Mouse (Mus musculus): ENCODE measurements around the gene Itgal. TPM values are rescaled to one million over a fixed set of nuclear protein-coding genes. Genes with fewer than 3 reads are reported as not detected.

Itgal gene
- polyA plus RNA-seq, 1 experiment, result 21.5 TPM

DNA sequence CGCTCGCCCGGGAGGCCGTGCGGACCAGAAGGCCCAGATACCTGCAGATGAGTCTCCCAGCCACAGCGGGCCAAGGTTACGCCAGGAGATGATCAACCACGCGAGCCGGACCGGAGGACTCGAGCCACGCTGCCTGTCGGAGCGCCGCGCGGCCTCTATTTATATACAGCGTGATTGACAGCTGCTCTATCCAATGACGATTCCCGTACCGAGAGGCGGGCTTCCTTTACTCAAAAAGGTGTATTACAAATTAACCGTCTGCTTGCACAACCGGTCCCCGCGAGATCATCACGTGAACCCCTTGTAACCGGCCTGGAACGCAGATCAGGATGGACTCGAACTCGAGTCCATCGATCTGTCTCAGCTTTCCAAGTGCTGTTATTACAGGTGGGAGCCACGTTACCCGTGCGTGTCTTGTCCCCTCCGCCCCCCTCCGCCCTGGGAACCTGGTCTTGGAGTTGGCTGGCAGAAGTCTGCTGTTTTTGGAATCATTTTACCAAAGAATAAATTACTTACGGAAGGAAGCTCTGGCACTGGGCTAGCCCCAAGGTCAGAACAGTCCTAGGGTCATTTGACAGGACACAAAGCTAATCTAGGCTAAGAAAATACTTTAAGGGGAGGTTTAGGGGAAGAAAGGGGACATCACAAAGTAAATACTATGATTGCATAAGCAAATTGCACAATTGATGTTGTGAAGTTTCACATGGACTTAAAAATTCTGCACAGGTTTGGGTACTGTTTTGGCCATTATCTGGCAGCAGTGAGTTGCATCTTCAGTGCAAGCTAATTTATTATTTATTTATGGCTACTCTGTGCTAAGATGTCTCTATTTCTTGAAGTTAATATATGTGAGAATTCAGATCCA, 21.9 kb upstream of the Itgal start, which contains the start of gene Sephs2:
Sephs2 (minus strand) TSS at position 131 of the 865 bp plus-strand sequence.
- H3K4me3 ChIP-seq (replicated peaks), result peak within 1 kb of the TSS; percentile 91
- H3K27me3 ChIP-seq (replicated peaks), result no peaks in the 10 kb centered on the region
- H3K36me3 ChIP-seq (replicated peaks; ENCODE audit: low read length), result peaks cover 25% of the 10 kb centered on the region
- no peak for TF ChIP-seq FLI1 (IDR thresholded peaks at IDR 0.05; ENCODE audit: low read length)
- no peak for TF ChIP-seq GATA1 (IDR thresholded peaks at IDR 0.05; ENCODE audit: borderline replicate concordance, low read length)
- H3K9me3 ChIP-seq, result no peaks in the 10 kb centered on the region
- H3K4me1 ChIP-seq, result peaks cover 90% of the 10 kb centered on the region

- Histone ChIP-seq H3K27me3 (replicated peaks) (no peaks in the 10 kb centered on the region), H3K4me1 (peaks cover 90% of the 10 kb centered on the region), H3K9me3 (no peaks in the 10 kb centered on the region), H3K4me3 (replicated peaks) (no peak overlapping the region), H3K36me3 (replicated peaks; ENCODE audit: low read length) (peaks cover 12% of the 10 kb centered on the region)
- no peak for TF ChIP-seq FLI1 (IDR thresholded peaks at IDR 0.05; ENCODE audit: low read length)
- TF ChIP-seq GATA1 (IDR thresholded peaks at IDR 0.05; ENCODE audit: borderline replicate concordance, low read length), result no peak
These were observed 19.5 kb upstream of the Itgal start for GRCm38 (mm10) chr7:127276519-127276961.

DNA sequence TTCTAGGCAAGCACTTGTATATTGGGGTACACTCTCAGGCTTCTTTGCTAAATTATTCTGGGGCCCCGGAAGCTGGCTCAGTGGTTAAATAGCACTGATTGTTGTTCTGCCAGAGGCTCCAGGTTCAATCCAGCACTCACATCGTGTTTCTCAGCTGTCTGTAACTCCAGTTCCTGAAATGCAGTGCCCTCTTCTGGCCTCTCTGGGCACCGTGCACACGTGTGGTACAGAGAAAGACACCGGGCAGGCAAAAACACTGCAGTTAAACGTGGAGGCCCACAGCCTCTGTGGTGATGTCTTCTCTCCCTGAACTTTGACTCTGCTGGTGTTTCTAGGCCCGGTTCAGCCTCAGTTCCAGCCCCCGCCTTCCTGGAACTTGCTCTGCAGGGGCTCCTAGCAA, 17.7 kb upstream of the Itgal start:
- no peak for TF ChIP-seq GATA1 (IDR thresholded peaks at IDR 0.05; ENCODE audit: borderline replicate concordance, low read length)
- no peak for TF ChIP-seq FLI1 (IDR thresholded peaks at IDR 0.05; ENCODE audit: low read length)
- H3K4me1 ChIP-seq, result peaks cover 88% of the 10 kb centered on the region
- no peaks in the 10 kb centered on the region for H3K27me3 ChIP-seq (replicated peaks)
- H3K36me3 ChIP-seq (replicated peaks; ENCODE audit: low read length), result no peaks in the 10 kb centered on the region
- H3K9me3 ChIP-seq, result no peaks in the 10 kb centered on the region
- peak overlapping the region; percentile 85 for H3K4me3 ChIP-seq (replicated peaks)

DNA sequence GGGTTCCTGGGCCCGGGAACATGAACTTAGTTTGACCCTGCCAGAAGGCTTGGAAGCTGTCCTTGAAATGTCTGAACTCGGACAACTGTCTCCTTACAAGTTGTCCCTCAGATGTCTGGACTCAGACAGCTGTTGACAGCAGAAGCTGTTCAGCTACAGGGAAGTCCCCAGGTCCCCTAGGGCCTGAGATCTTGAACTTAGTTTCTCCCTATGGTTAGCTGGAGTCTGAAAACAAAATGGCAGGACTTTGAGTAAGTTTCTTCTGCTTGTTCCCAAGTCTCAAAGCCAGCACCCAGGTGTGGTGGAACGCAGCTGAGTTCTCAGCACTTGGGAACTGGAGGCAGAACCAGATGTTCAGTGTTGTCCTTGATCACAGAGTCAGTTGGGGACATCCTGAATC, 16.0 kb upstream of the Itgal start:
- H3K4me1 ChIP-seq, result peaks cover 90% of the 10 kb centered on the region
- H3K27me3 ChIP-seq (replicated peaks), result no peaks in the 10 kb centered on the region
- no peak for TF ChIP-seq FLI1 (IDR thresholded peaks at IDR 0.05; ENCODE audit: low read length)
- no peak for TF ChIP-seq GATA1 (IDR thresholded peaks at IDR 0.05; ENCODE audit: borderline replicate concordance, low read length)
- H3K4me3 ChIP-seq (replicated peaks), result no peak overlapping the region
- H3K36me3 ChIP-seq (replicated peaks; ENCODE audit: low read length), result no peaks in the 10 kb centered on the region
- H3K9me3 ChIP-seq, result no peaks in the 10 kb centered on the region

DNA sequence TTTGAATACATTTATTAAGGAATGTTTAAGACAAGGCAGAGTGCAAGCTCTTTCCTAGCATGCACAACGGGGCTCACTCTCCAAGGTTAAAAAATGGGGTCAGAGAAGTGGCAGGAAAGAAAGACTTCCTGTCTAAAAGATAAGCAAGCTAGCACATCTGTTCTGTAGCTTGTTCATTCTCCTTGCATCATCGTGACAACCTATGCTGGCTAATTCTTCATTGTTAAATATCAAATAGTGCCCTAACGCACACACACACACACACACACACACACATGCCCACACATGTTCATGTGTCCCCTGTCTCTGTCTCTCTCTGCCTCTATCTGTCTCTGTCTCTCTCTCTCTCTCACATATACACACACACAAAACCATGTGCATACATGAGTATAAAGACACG, 14.9 kb upstream of the Itgal start:
- TF ChIP-seq GATA1 (IDR thresholded peaks at IDR 0.05; ENCODE audit: borderline replicate concordance, low read length) (no peak; the same call in 2 of the 3 replicates), FLI1 (IDR thresholded peaks at IDR 0.05; ENCODE audit: low read length) (peak; percentile 30; the same call in 1 of the 2 replicates)
- H3K36me3 ChIP-seq (replicated peaks; ENCODE audit: low read length), result no peaks in the 10 kb centered on the region
- peak overlapping the region; percentile 74 for H3K4me3 ChIP-seq (replicated peaks)
- H3K9me3 ChIP-seq, result no peaks in the 10 kb centered on the region
- peaks cover 95% of the 10 kb centered on the region for H3K4me1 ChIP-seq
- no peaks in the 10 kb centered on the region for H3K27me3 ChIP-seq (replicated peaks)

GRCm38 (mm10) chr7:127282190-127282589, 13.9 kb upstream of the Itgal start:
- Histone ChIP-seq H3K4me1 (peaks cover 92% of the 10 kb centered on the region), H3K4me3 (replicated peaks) (no peak overlapping the region), H3K9me3 (no peaks in the 10 kb centered on the region), H3K36me3 (replicated peaks; ENCODE audit: low read length) (no peaks in the 10 kb centered on the region), H3K27me3 (replicated peaks) (no peaks in the 10 kb centered on the region)
- no peak for TF ChIP-seq FLI1 (IDR thresholded peaks at IDR 0.05; ENCODE audit: low read length)
- TF ChIP-seq GATA1 (IDR thresholded peaks at IDR 0.05; ENCODE audit: borderline replicate concordance, low read length), result no peak

DNA sequence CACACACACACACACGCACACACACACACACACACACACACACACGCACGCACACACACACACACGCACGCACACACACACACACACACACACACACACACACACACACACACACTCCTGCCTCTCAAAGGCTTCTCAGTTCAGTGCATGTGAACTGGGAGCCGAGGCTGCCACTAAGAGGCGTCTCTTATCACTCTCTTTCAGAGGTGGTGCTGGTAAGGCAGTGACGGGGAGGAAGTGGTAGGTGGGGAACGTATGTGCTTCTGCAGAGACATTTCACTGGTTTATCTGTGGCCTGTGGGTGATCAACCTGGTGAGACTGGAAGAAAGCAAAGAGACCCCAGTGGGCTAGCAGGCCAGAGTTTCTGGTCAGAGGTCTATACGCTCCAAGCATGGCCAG, 10.9 kb upstream of the Itgal start:
- H3K9me3 ChIP-seq, result no peaks in the 10 kb centered on the region
- no peak overlapping the region for H3K4me3 ChIP-seq (replicated peaks)
- peaks cover under 1% of the 10 kb centered on the region for H3K27me3 ChIP-seq (replicated peaks)
- peaks cover 91% of the 10 kb centered on the region for H3K4me1 ChIP-seq
- no peak for TF ChIP-seq GATA1 (IDR thresholded peaks at IDR 0.05; ENCODE audit: borderline replicate concordance, low read length)
- TF ChIP-seq FLI1 (IDR thresholded peaks at IDR 0.05; ENCODE audit: low read length), result no peak
- peaks cover 2% of the 10 kb centered on the region for H3K36me3 ChIP-seq (replicated peaks; ENCODE audit: low read length)

GRCm38 (mm10) chr7:127287940-127288339, 8.1 kb upstream of the Itgal start:
- Histone ChIP-seq H3K9me3 (no peaks in the 10 kb centered on the region), H3K36me3 (replicated peaks; ENCODE audit: low read length) (peaks cover 2% of the 10 kb centered on the region), H3K4me1 (peaks cover 74% of the 10 kb centered on the region), H3K27me3 (replicated peaks) (peaks cover 6% of the 10 kb centered on the region), H3K4me3 (replicated peaks) (no peak overlapping the region)
- TF ChIP-seq GATA1 (IDR thresholded peaks at IDR 0.05; ENCODE audit: borderline replicate concordance, low read length) (no peak), FLI1 (IDR thresholded peaks at IDR 0.05; ENCODE audit: low read length) (no peak)

- Histone ChIP-seq H3K4me1 (peaks cover 73% of the 10 kb centered on the region), H3K9me3 (no peaks in the 10 kb centered on the region), H3K36me3 (replicated peaks; ENCODE audit: low read length) (peaks cover 2% of the 10 kb centered on the region), H3K4me3 (replicated peaks) (peak overlapping the region; percentile 59), H3K27me3 (replicated peaks) (peaks cover 6% of the 10 kb centered on the region)
- TF ChIP-seq GATA1 (IDR thresholded peaks at IDR 0.05; ENCODE audit: borderline replicate concordance, low read length), result no peak
- no peak for TF ChIP-seq FLI1 (IDR thresholded peaks at IDR 0.05; ENCODE audit: low read length)
These were observed 6.8 kb upstream of the Itgal start for GRCm38 (mm10) chr7:127289306-127289705.

DNA sequence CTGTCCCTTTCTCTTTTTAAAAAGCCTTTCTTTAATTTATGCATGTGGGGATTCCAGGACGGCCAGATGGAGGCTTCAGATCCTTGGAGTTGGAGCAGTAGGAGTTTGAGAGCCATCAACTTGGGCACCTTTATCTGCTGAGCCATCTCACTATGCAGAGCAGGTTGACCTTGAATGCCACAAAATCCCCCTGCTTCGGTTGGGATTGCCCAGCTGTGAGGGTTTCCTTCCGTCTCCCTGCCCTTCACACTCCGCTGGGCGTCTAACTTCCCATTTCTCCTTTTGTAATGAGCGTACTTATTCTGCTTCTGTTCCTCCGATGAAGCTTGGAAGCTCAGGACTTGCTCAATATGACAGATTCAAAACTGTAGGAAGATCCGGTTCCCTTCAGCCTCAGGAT, 5.9 kb upstream of the Itgal start:
- H3K4me3 ChIP-seq (replicated peaks), result peak overlapping the region; percentile 46
- TF ChIP-seq FLI1 (IDR thresholded peaks at IDR 0.05; ENCODE audit: low read length) (no peak), GATA1 (IDR thresholded peaks at IDR 0.05; ENCODE audit: borderline replicate concordance, low read length) (no peak)
- H3K4me1 ChIP-seq, result peaks cover 68% of the 10 kb centered on the region
- peaks cover 6% of the 10 kb centered on the region for H3K27me3 ChIP-seq (replicated peaks)
- no peaks in the 10 kb centered on the region for H3K9me3 ChIP-seq
- peaks cover 2% of the 10 kb centered on the region for H3K36me3 ChIP-seq (replicated peaks; ENCODE audit: low read length)

All from megakaryocyte, embryonic 14.5 days (primary cell).